Mouse (Mus musculus): ENCODE data around the gene Gprc5c. TPM values are rescaled to one million over a fixed set of nuclear protein-coding genes. Genes with fewer than 3 reads are reported as not detected.

Gprc5c gene
- total RNA-seq, 2 experiments from 2014 or later = 4.3 to 6.5 TPM

DNA sequence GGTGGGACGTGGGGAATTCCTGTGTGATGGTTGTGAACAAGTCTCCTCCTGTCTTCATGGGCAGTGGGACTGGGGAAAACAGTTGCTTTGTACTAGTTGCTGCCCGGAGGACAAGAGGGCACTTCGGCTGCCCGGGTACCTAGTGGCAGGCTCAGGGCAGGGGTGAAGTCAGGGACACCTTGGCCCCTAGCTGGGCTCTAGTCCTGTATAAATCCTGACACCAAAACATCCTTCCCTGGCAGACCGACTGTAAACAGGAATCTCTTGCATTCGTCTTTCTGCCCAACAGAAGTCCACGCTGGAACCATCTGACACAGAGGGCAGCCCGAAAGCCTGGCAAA, 20.5 kb upstream of the Gprc5c start:
- DNase-seq (ENCODE audit: low spot score in 2 of 2) = no peak

DNA sequence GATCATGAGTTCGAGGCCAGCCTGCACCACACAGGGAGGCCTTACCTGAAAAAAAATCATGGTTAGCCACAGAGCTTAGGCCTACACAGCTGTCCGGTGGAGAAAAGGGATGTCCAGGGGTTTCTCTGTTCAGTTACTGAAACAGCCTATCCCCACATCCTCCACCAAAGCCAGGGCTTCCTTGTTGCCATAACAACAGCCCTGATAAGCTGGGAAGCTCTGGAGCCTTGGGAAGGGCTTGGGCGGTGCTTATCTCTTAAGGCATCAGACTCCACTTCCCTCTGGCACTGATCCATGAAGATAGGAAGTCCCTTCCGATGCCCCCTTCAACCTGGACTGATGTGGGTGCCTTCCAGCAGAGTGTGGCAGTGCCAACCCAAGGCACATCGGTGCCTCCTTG, 17.8 kb upstream of the Gprc5c start:
- DNase-seq (ENCODE audit: low spot score in 2 of 2) = no peak

DNA sequence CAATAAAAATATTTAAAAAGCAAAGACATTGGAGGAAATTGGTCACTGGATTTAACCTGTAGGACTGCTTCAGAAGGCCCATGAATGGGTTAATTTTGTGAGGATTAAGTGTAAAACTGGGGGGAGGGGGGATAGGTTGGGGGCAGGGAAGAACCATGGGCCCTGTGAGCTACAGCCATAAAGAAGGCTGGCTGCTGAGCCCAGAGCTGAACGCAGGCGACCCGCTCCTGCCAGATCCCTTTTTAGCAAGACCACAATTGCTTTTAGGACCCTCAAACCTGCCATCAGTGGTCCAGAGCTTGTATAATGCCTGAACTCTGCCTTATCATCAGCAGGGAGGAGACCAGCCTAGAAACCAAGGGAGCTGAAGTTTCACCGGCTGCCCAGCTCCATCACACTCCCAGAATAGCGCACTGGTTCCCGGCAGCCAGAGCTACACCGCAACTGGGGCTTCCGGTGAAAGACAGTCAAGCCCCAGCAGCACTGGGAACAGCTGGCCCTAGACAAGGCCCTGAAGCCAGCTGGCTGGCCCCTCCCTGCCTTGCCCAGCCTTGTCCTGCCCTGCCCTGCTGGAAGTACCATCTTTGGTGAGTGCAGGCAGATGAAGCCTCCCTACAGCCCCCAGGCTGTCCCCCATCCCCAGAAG, 7.0 kb upstream of the Gprc5c start:
- DNase-seq (ENCODE audit: low spot score in 2 of 2) = no peak

DNA sequence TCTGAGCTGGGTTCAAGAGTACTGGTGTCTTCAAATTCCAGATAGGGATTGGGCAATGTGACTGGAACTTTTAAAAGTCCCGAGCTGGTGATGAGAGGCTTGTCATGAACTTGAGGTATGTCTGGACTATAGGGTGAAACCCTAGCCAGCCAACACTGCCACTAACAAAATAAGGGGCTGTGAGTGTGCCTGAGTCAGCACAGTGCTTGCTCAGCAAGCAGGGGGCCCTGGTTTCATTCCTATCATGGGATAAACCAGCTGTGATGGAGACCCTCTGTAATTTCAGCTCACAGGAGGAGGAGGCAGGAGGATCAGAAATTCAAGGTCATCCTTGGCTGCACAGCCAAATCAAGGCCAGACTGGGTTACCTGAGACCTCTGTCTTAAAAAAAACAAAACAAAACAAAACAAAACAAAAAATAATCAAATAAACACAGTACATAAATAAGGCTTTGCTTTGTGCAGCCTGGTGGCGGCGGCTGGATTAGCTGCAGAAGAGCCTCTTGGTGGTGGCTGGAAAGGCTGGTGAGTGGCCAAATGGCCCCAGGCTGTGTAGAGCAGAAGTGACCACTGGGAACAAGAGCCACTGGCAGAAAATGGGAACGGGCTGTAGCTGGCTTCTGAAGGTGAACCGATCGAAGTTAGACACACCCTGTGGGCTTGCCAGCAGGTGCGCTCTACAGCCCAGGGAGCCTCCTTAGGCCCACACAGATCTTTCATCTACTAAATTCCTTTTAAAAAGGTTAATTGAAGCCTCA, 6.3 kb upstream of the Gprc5c start:
- DNase-seq (ENCODE audit: low spot score in 2 of 2) = no peak

DNA sequence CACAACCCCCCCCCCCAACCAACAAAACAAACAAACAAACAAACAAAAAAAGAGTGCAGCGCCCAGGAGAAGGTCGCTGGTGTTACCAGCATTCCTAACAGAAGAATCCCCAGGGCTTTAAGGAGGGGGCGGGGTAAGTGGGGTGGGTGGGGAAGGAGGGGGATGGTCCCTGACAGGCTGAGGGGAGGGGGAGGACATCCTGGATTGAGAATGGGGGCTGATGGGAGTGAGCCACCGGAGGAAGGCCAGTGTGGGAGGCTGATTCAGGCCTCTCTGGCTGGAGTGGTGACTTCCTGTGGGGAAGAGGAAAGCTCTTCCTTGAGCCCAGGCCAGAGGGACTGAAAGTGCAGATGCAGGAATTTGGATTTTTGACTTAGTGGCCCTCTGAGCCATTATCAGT, 4.6 kb upstream of the Gprc5c start:
- DNase-seq (ENCODE audit: low spot score in 2 of 2) = no peak

DNA sequence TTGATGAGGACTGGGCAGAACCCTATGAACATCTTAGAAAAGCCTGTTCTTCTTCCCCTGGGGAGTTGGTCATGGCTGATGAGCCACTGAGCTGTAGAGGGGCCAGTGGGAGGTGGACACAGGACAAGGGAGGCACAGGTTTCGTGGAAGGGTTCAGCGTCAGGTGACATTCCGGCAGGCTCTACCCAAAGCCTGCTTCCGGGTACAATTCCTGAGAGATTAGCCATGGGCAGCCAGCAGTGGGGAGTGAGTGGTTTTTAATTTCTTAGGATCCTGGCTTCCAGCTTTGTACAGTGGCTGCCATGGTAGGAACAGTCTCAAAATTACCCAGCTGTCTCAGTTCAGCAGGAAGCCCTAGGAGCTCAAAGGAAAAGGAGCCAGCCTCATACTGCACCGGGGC, 3.9 kb upstream of the Gprc5c start:
- no peak for DNase-seq (ENCODE audit: low spot score in 2 of 2)

DNA sequence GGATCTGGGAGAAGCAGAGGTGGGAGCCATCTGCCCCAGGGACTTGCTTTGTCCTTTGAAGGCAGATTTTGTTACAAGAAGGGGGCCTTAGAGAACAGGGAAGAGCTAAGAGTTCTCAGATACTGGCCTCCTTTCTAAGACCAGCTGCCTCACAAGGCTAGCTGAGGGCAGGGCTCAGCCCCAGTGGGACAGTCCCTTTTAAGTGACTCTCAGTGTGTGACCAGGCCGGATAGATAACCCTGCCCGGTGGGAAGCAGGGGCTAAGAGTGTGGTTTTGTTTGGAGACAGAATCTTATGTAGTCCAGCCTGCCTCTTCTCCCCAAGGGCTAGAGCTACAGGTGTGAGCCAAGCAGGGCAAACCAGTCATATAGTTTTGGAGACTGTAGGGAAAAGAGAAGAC, 1.4 kb upstream of the Gprc5c start:
- no peak for DNase-seq (ENCODE audit: low spot score in 2 of 2)

DNA sequence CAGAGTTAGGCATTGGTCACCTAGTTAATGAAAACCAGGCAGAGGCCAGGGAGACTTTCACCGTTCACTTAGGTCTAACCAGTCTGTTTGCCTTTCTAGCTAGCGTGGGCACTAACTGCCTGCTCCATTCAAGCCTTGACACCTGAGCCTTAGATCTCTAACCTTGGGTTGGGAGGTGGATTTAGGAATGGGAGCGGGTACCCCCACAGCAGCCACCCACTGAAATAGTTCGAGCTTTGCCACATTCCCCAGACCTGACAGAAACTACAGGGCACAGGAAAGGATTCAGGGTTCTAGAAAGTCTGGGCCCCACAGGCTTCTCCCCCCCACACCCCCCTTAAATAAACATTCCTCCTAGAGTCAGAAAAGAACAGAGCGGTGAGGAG, 893 bp upstream of the Gprc5c start:
- no peak for DNase-seq (ENCODE audit: low spot score in 2 of 2)

DNA sequence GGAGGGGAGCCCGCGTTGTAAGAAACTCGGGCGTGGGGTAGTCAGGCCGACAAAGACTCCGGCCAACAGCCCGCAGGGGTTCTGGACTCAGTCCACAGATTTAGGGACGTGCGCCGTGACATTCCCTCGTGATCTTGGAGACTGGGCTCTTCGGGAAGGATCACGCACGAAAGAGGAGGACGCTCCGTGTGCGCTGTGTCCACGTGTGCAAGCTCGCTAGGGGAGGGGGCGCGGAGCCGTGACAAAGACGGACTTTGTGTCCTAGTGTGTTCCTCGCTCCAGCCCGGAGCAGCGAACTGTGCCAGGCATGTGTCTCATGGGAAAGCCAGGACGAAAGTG, 286 bp downstream of the Gprc5c start:
- DNase-seq (ENCODE audit: low spot score in 2 of 2) = peak in 1 of 2 experiments; percentile 15

DNA sequence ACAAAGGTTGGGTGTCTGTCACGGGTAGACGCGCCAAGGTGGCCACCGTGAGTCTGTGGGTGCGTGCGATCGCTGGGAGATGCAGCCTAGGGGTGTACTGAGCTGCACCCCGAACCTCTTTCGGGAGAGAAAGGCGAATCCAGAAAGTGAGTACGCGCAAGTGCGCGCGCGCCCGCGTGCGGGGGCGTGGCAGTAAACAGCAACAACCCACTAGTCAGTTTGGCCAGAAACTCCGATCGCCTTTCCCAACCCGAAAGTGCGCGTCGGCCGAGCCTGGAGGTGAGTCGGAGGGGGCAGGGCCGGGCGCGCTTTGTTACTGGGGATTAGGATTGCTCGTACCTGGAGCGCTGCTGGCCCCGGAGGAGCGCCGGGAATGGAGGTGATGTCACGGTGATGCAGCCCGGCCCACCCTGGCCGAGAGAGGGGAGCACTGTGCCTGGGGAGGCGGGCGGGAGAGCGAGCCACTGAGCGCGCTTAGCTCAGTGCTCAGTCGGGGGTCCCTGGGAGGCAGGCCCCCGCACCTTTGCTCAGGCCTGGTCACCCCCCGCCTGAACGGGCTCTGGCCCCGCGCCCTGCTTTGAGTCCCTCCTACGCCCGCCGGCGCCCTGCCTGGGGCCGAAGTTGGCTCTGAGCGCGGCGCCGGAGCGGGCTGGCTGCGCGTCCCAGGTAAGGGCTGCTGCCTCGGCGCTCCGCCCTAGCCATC, 807 bp downstream of the Gprc5c start:
- peak in 1 of 2 experiments; percentile 19 for DNase-seq (ENCODE audit: low spot score in 2 of 2)

DNA sequence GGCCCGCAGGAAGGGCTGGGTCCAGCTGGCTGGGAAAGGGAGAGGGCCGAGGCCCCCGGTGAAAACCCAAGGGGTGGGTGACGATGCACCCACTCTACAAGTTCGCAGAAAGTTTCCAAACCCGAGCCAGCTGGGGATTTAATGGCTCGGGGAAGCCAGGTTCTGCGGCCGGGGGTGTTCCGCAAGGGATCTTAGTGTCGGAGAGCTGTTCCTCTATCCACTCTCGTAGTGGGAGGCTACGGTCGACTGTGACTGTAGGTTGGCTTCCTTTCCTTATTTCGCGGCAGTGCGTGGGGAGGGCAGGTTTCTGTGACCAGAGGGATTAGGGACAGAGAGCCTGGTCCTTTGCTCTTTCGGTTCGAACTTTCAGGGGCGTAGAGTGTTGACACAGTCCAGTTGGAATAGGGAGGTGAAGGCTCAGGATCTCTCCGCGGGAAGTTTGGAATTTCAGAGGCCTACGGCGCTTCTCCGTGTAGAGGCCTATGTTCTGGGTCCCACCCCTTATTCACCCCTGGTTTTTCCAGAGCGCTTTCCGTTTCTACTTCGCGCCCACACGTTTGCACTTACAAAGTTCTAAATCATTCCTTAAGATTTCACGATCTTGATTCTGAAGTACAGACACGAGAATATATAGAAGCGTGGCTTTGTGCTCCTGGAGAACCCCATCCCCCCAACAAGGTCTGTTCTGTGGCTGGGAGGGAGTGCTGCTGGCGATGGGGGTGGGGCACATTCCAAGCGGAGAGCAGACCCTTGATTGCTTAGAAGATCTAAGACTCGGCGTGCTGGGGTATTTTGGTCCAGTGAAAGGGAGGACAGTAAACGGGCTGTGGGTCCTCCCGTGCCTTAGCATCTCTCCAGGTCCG, 1.6 kb downstream of the Gprc5c start:
- DNase-seq (ENCODE audit: low spot score in 2 of 2) = no peak

DNA sequence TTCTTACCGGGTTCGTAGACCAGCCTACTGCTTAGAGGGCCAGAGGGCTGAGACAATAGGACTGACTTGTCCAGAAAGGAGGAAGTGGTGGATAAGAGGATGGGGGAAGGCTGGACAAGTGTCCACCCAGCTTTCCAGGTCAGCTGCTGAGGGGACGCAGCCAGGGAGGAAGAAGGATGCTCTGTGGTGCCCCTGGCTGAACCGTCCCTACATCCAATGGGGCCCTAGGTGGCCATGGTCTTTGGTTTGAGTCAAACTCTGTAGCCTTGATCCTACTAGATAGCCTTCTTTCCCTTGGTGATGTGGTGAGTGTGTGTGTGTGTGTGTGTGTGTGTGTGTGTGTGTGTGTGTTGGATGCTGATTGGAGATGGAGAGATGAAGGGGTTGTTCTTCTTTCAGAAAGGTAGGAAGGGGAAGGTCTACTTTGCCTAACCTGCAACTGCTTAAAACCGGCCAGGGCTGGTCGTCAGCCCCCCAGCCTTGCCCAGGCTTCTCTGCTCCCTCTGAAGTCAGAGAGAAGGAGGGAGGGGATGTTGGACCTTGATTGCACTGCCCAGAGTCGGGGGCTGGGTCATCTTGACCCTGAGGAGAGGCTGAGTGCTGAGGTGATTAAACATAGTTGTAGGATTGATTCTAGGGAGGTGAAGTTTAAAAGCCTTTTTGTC, 2.4 kb downstream of the Gprc5c start:
- DNase-seq (ENCODE audit: low spot score in 2 of 2) = no peak

DNA sequence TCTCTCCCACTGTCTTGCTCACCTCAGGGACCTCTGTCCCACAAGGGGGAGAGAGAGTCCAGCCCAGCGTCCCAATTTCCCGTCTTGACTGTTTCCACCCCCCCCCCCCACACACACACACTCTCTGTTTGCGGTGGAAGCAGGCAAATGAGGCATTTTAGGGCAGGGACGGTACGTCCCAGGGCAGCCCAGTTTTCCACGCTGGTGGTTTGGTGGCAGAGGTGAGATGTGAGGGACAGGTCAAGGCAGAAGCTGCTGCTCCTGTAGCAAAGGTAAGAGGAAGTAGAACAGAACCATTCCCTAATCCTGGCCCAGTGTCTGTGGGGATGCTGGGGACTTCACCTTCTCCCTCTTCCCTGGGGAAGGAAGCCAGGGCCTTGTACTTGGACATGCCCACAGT, 3.6 kb downstream of the Gprc5c start:
- DNase-seq (ENCODE audit: low spot score in 2 of 2) = no peak

DNA sequence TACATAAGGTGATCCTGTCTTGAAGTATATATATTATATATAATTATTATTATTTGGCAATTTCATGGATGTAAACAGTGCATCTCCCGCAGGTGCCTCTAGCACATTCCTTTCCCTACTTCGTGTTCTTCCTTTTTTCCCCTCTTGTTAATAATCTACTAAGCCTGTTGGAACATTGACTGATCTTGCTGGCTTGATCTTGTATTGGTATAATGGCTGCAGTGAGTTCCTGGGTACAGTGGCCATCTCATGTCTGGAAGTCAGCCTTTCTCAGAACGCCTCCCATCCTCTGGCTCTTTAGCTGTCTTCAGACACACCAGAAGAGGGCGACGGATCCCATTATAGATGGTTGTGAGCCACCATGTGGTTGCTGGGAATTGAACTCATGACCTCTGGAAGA, 5.2 kb downstream of the Gprc5c start:
- no peak for DNase-seq (ENCODE audit: low spot score in 2 of 2)

DNA sequence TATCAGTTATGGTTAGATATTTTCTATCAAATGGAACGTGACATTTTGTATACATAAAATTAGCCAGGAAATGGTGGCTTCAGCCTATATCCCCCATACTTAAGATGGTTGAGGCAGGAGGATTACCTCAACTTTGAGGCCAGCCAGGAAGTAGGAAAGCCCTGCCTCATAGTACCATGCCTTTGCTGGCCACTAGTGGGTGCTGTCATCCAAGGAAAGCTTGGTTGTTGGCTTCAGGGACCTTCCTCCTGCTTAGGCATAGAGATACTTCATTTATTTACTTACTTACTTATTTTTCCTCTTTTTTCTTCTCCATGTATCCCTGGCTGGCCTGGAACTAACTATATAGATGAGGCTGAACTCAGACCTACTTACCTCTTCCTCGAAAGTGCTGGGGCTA, 7.7 kb downstream of the Gprc5c start:
- DNase-seq (ENCODE audit: low spot score in 2 of 2) = no peak

DNA sequence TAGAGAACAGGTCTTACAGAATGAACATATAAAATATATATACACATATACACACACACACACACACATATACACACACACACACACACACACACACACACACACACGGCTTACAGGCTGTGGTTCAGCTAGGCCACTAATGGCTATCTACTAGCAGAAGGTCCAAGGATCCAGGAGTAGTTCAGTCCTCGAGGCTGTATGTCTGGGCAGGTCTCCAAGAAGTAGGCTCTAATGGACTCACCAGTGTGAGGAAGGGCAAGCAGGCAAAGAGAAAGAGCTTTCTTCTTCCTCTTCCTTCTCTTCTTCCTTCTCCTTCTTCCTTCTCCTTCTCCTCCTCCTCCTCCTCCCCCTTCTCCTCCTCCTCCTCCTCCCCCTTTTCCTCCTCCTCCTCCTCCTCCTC, 10.1 kb downstream of the Gprc5c start:
- no peak for DNase-seq (ENCODE audit: low spot score in 2 of 2)

DNA sequence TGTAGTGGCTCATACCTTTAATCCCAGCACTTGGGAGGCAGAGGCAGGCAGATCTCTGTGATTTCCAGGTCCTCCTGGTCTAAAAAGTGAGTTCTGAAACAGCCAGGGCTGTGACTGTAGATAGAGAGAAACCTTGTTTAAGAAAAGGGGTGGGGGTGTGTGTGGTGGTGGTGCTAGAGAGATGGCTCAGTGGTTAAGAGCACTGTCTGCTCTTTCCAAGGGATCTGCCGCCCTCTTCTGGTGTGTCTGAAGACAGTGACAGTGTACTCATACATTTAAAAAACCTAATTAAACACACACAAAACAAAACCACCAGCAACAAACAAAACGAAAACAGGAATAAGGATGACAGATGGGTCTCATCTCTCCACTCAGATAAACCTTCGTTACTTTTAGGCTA, 11.7 kb downstream of the Gprc5c start:
- no peak for DNase-seq (ENCODE audit: low spot score in 2 of 2)

DNA sequence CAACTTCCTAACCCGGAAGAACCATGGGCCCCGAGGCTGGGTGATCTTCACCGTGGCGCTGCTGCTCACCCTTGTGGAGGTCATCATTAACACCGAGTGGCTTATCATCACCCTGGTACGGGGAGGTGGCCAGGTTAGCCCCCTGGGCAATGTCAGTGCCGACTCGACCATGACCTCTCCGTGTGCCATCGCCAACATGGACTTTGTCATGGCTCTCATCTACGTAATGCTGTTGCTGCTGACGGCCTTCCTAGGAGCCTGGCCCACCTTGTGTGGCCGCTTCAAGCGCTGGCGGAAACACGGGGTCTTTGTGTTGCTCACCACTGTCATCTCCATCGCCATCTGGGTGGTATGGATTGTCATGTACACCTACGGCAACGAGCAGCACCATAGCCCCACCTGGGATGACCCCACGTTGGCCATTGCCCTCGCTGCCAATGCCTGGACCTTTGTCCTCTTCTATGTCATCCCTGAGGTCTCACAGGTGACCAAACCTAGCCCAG, 13.0 kb downstream of the Gprc5c start:
- no peak for DNase-seq (ENCODE audit: low spot score in 2 of 2)

DNA sequence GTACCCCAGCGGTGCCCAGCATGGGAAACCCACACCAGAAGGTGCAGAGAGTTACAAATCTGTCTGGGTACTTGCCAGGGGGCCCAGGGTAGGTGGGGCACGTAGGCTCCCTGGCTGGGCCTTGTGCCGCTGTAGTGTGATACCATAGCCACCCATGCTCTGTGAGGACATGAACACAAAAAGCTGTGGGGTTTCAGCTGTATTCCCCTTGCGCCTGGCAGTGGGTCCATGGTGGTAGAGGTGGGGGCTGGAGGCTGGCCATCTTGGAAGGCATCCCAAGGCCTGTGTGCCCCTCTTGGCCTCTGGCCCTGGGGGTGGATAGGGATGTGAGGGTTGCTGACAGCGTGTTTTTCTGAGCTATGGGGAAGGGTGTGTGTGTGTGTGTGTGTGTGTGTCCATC, 15.0 kb downstream of the Gprc5c start:
- no peak for DNase-seq (ENCODE audit: low spot score in 2 of 2)

DNA sequence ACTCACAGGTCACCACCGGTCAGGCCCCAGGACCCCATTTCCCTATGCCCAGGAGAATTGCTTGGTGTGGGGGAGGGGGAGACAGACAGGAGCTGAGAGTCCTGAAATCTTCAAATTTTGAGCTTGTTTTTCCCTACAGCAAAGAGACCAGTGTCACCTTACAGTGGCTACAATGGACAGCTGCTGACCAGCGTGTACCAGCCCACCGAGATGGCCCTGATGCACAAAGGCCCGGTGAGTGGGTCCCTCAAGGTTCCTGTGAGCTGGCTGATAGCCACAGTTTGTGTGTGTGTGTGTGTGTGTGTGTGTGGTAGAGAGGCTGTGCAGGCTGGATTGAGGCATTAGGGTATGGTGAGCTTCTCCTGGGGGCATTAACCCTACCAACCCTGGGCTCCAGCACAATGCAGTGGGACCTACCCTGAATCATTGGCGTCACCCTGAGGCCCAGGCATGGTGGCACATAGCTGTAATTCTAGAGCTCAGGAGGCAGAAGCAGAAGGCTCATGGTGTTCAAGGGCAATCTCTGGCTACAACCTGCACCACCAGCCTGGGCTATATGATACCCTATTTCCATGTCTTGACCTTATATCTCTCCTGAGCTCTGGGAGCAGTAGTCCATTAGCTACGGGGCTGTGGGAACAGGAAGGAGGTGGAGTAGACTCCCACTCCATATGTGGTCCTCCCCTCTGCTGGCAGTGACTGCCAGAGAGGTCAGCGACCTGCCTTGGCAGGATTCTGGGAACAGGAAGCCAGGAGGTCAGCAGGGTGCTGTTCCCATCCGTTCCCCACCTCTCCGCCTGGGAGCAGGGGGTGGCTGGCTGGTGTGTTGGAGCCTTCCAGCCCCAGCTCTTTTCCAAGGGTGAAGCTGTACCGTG, 15.8 kb downstream of the Gprc5c start:
- DNase-seq (ENCODE audit: low spot score in 2 of 2) = no peak
